Mouse (Mus musculus): ENCODE measurements around the gene Sohlh1. TPM values are rescaled to one million over a fixed set of nuclear protein-coding genes. Genes with fewer than 3 reads are reported as not detected.
A peak's percentile ranks its signal among the peaks of the same experiment; 100 is the strongest.

The Sohlh1 gene
- polyA plus RNA-seq (2014; fragmentation: Nextera tagmentation; extraction: Ambion mirVana): not detected in 2 replicates

DNA sequence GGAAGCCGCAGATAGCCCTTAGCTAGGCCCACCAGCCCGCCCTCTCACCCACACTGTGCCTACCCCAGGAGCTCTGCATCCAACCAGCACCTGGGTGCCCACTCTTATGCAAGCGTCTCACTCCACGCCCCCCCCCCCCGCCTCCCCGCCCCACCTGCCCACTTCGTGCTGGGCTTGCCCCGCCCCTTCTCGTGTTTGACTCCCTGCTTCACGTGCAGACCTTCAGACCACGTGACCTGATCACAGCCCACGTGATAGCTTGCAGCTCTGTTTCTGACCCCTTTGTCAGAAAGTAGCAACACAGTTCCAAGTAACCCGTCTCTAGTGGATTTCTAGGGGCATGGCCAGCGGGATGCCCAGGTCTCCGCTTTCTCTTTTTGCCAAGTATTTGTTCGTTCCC lies at the start of gene Sohlh1:
Gene Sohlh1, minus strand, starts transcription at position 23 of the 400 bp plus-strand sequence.
- H3K36me3 ChIP-seq (ENCODE audit: control insufficient read depth, insufficient read depth, low read length): no peaks in the 10 kb centered on the region
- 80% methylated on average over 16 of the region's 16 CpGs for WGBS
- H3K9ac ChIP-seq (ENCODE audit: low read depth, low read length): no peak within 1 kb of the TSS
- no peak within 1 kb of the TSS for H3K4me3 ChIP-seq (ENCODE audit: low read length)
- ATAC-seq (ENCODE audit: low FRiP score, low TSS enrichment): no peak
- no peaks in the 10 kb centered on the region for H3K27me3 ChIP-seq (ENCODE audit: control insufficient read depth, insufficient read depth, low read length)
- H3K9me3 ChIP-seq (ENCODE audit: control insufficient read depth, low read length): no peaks in the 10 kb centered on the region
- no peak within 1 kb of the TSS for H3K27ac ChIP-seq (ENCODE audit: low read depth, low read length)
- H3K4me2 ChIP-seq (replicated peaks; ENCODE audit: low read depth, low read length): no peak within 1 kb of the TSS
- H3K4me1 ChIP-seq (ENCODE audit: control insufficient read depth, insufficient read depth, low read length): no peaks in the 10 kb centered on the region

DNA sequence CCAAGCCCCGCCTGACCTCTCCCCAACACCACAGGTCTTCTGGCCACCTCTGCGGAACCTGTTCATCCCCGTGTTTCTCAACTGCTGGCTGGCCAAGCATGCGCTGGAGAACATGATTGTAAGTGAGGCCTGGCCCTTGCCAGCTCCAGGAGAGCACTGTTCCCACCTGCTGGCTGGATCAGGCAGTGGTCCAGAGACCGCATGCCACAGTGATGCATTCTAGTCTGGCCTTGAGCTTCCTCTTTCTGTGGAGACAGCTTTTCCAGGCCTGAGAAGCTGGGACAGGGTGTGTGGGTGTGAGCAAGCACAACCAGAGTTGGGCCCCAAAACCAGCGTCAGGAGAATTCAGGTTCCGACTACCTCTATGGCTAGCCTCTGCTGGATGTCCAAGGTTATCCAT lies 45.4 kb upstream of the Sohlh1 start:
- H3K4me1 ChIP-seq (ENCODE audit: control insufficient read depth, insufficient read depth, low read length): no peaks in the 10 kb centered on the region
- H3K27me3 ChIP-seq (ENCODE audit: control insufficient read depth, insufficient read depth, low read length): no peaks in the 10 kb centered on the region
- H3K9ac ChIP-seq (ENCODE audit: low read depth, low read length): no peak overlapping the region
- H3K27ac ChIP-seq (ENCODE audit: low read depth, low read length): no peak overlapping the region
- ATAC-seq (ENCODE audit: low FRiP score, low TSS enrichment): no peak
- no peak overlapping the region for H3K4me2 ChIP-seq (replicated peaks; ENCODE audit: low read depth, low read length)
- WGBS: 76% methylated on average over 7 of the region's 7 CpGs
- no peak overlapping the region for H3K4me3 ChIP-seq (ENCODE audit: low read length)
- H3K36me3 ChIP-seq (ENCODE audit: control insufficient read depth, insufficient read depth, low read length): no peaks in the 10 kb centered on the region
- no peaks in the 10 kb centered on the region for H3K9me3 ChIP-seq (ENCODE audit: control insufficient read depth, low read length)

DNA sequence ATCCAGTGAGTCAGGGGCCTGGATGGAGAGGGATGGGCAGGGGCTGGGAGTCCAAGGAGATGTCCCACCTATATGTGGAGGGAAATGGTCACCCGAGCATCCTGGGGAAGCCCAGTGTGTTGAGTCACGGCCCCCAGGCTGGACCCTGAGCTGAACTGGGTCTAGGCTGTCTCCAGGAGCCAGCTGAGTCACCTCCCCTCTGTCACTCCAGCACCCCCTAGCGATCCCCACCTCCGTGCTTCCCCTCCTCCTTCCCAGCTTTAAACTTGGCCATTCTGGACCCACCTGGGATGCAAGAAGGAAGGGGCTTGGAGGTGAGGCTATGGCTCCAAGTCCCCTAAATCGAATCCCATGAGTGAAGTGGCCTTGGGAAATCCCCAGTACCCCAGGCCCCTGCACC lies 41.1 kb upstream of the Sohlh1 start:
- no peak for ATAC-seq (ENCODE audit: low FRiP score, low TSS enrichment)
- Histone ChIP-seq H3K9ac (ENCODE audit: low read depth, low read length) (no peak overlapping the region), H3K36me3 (ENCODE audit: control insufficient read depth, insufficient read depth, low read length) (no peaks in the 10 kb centered on the region), H3K4me3 (ENCODE audit: low read length) (no peak overlapping the region), H3K27ac (ENCODE audit: low read depth, low read length) (no peak overlapping the region), H3K4me2 (replicated peaks; ENCODE audit: low read depth, low read length) (no peak overlapping the region), H3K4me1 (ENCODE audit: control insufficient read depth, insufficient read depth, low read length) (no peaks in the 10 kb centered on the region), H3K27me3 (ENCODE audit: control insufficient read depth, insufficient read depth, low read length) (no peaks in the 10 kb centered on the region), H3K9me3 (ENCODE audit: control insufficient read depth, low read length) (no peaks in the 10 kb centered on the region)
- 65% methylated on average over 5 of the region's 5 CpGs for WGBS

DNA sequence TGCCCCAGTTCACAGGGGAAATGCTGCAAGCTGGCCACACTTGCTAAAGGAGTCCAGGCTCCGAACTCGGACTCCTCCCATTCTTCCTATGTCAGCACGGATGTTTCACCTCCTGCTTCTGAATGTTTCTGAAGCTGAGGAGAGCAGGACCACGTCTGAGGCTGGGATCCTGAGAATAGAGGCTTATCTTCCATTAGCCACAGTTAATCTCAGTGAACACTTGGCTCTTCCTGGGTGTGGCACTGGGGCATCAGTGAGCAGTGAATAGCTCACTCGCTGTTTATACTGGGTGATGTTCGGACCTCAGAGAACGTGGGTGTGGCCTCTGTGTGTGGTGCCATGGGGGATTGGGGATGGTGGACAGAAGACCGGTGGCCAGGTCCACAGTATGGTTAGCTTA lies 40.2 kb upstream of the Sohlh1 start:
- Histone ChIP-seq H3K4me3 (ENCODE audit: low read length) (no peak overlapping the region), H3K27ac (ENCODE audit: low read depth, low read length) (no peak overlapping the region), H3K36me3 (ENCODE audit: control insufficient read depth, insufficient read depth, low read length) (no peaks in the 10 kb centered on the region), H3K9me3 (ENCODE audit: control insufficient read depth, low read length) (no peaks in the 10 kb centered on the region), H3K9ac (ENCODE audit: low read depth, low read length) (no peak overlapping the region), H3K4me2 (replicated peaks; ENCODE audit: low read depth, low read length) (no peak overlapping the region), H3K27me3 (ENCODE audit: control insufficient read depth, insufficient read depth, low read length) (no peaks in the 10 kb centered on the region), H3K4me1 (ENCODE audit: control insufficient read depth, insufficient read depth, low read length) (no peaks in the 10 kb centered on the region)
- ATAC-seq (ENCODE audit: low FRiP score, low TSS enrichment): no peak
- 67% methylated on average over 8 of the region's 8 CpGs for WGBS

DNA sequence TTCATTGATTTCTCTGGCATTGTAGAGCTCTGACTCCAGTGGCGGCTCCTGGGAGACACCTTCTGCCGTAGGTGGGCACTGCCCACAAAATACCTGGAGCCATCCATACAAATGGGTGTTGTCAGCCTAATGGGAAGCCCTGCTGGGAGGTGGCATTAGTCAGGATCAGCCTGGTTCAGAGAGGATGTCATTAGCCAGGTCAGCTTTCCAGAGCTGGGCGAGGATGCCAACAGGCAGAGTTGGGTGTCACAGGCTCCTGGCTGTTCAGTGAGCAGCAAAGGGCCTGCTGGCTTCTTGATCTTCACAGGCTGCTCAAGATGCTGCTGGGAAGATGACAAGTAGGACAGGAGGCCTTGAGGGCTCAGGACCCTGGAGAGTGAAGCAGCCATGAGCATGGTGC lies 37.7 kb upstream of the Sohlh1 start:
- no peak for ATAC-seq (ENCODE audit: low FRiP score, low TSS enrichment)
- Histone ChIP-seq H3K27ac (ENCODE audit: low read depth, low read length) (no peak overlapping the region), H3K27me3 (ENCODE audit: control insufficient read depth, insufficient read depth, low read length) (no peaks in the 10 kb centered on the region), H3K4me3 (ENCODE audit: low read length) (no peak overlapping the region), H3K9me3 (ENCODE audit: control insufficient read depth, low read length) (no peaks in the 10 kb centered on the region), H3K4me2 (replicated peaks; ENCODE audit: low read depth, low read length) (no peak overlapping the region), H3K9ac (ENCODE audit: low read depth, low read length) (no peak overlapping the region), H3K4me1 (ENCODE audit: control insufficient read depth, insufficient read depth, low read length) (no peaks in the 10 kb centered on the region), H3K36me3 (ENCODE audit: control insufficient read depth, insufficient read depth, low read length) (no peaks in the 10 kb centered on the region)
- 94% methylated on average over 3 of the region's 3 CpGs for WGBS

DNA sequence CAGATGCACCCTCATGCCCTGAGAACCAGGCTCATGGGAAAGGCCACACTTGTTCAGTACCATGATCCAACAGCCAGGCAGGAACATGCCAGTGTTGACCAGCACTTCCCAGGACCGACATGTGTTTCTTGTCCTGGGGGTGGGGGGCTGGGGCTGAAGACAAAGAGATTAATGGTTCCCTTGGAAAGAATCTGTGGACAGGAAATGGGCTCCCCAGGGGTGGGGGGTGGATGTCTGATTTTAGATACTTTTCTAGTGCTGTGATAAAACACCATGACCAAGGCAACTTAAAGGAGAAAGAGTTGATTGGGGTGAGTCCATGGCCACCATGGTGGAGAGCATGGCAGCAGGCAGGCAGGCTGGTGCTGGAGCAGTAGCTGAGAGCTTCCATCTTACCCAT lies 35.2 kb upstream of the Sohlh1 start:
- H3K4me1 ChIP-seq (ENCODE audit: control insufficient read depth, insufficient read depth, low read length): no peaks in the 10 kb centered on the region
- no peak overlapping the region for H3K4me2 ChIP-seq (replicated peaks; ENCODE audit: low read depth, low read length)
- no peak for ATAC-seq (ENCODE audit: low FRiP score, low TSS enrichment)
- no peak overlapping the region for H3K4me3 ChIP-seq (ENCODE audit: low read length)
- no peak overlapping the region for H3K27ac ChIP-seq (ENCODE audit: low read depth, low read length)
- WGBS: 29% methylated on average over 1 of the region's 1 CpGs
- H3K36me3 ChIP-seq (ENCODE audit: control insufficient read depth, insufficient read depth, low read length): no peaks in the 10 kb centered on the region
- H3K9me3 ChIP-seq (ENCODE audit: control insufficient read depth, low read length): no peaks in the 10 kb centered on the region
- H3K27me3 ChIP-seq (ENCODE audit: control insufficient read depth, insufficient read depth, low read length): peaks cover 19% of the 10 kb centered on the region
- H3K9ac ChIP-seq (ENCODE audit: low read depth, low read length): no peak overlapping the region

DNA sequence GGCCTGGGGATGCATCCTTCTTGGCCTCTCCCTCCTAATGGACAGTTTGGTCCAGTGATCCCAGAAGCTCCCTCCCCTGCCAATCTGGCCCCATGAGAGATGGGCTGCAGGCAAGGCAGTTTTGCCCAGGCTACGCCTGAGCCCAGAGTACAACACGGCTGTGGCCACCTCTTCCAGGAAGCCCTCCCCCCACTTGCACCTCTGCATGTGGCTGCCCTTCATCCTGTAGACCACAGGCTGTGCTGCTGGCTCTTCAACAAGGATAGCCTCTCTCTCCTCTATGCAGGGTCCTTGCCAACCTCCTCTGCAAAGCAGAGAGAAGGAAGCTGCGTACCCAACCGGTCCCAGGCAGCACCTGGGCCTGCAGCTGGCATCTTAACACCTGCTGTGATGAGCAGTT lies 32.0 kb upstream of the Sohlh1 start:
- peaks cover 21% of the 10 kb centered on the region for H3K27me3 ChIP-seq (ENCODE audit: control insufficient read depth, insufficient read depth, low read length)
- no peak overlapping the region for H3K4me2 ChIP-seq (replicated peaks; ENCODE audit: low read depth, low read length)
- no peak overlapping the region for H3K4me3 ChIP-seq (ENCODE audit: low read length)
- H3K27ac ChIP-seq (ENCODE audit: low read depth, low read length): no peak overlapping the region
- H3K4me1 ChIP-seq (ENCODE audit: control insufficient read depth, insufficient read depth, low read length): no peaks in the 10 kb centered on the region
- ATAC-seq (ENCODE audit: low FRiP score, low TSS enrichment): no peak
- H3K9ac ChIP-seq (ENCODE audit: low read depth, low read length): no peak overlapping the region
- H3K36me3 ChIP-seq (ENCODE audit: control insufficient read depth, insufficient read depth, low read length): no peaks in the 10 kb centered on the region
- H3K9me3 ChIP-seq (ENCODE audit: control insufficient read depth, low read length): no peaks in the 10 kb centered on the region
- WGBS: 73% methylated on average over 4 of the region's 4 CpGs

DNA sequence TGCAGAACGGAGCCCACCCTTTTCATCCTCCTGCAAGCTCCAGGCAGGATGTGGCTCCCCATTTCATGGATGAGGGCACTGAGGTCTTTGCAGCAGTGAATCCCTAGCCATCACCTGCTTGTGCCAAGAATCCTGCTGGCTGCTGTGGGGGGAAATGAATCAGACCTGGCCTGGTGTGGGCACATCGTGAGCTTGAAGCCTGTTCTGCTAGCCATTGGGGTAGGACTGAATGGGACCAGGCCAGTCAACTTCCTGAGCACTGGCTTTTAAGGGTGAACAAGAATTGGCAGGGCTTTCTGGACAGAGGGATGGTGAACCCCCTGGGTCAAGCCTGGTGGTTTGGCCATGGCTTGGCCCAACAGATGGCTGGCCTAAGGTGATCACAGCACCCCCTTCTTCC lies 31.5 kb upstream of the Sohlh1 start:
- ATAC-seq (ENCODE audit: low FRiP score, low TSS enrichment): no peak
- Histone ChIP-seq H3K27ac (ENCODE audit: low read depth, low read length) (no peak overlapping the region), H3K4me2 (replicated peaks; ENCODE audit: low read depth, low read length) (no peak overlapping the region), H3K36me3 (ENCODE audit: control insufficient read depth, insufficient read depth, low read length) (no peaks in the 10 kb centered on the region), H3K4me3 (ENCODE audit: low read length) (no peak overlapping the region), H3K4me1 (ENCODE audit: control insufficient read depth, insufficient read depth, low read length) (no peaks in the 10 kb centered on the region), H3K27me3 (ENCODE audit: control insufficient read depth, insufficient read depth, low read length) (peaks cover 21% of the 10 kb centered on the region), H3K9me3 (ENCODE audit: control insufficient read depth, low read length) (no peaks in the 10 kb centered on the region), H3K9ac (ENCODE audit: low read depth, low read length) (no peak overlapping the region)
- WGBS: 86% methylated on average over 2 of the region's 2 CpGs

DNA sequence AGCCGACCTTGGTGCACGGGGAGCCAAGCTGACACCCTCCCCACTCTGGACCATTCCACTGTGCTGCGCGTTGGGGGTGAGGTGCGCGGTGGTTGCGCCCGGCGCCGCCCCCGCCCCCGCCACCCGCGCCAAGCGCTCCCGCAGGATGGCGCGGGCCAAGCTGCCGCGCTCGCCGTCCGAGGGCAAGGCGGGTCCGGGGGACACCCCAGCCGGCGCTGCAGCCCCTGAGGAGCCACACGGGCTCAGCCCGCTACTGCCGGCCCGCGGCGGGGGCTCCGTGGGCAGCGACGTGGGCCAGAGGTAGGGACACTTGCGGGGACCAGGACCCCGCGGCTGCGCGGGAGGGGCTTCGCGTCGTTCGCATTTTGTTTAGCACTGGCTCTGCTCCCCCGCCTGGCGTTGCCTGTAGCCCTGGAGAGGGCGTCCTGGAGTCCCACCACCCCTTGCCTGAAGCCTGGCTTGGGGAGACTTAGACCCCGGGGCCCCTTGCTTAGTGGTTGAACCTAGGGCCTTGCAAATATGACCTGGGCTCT lies 30.8 kb upstream of the Sohlh1 start:
- no peak overlapping the region for H3K27ac ChIP-seq (ENCODE audit: low read depth, low read length)
- peak overlapping the region; percentile 35 for H3K4me3 ChIP-seq (ENCODE audit: low read length)
- H3K27me3 ChIP-seq (ENCODE audit: control insufficient read depth, insufficient read depth, low read length): peaks cover 21% of the 10 kb centered on the region
- H3K4me1 ChIP-seq (ENCODE audit: control insufficient read depth, insufficient read depth, low read length): no peaks in the 10 kb centered on the region
- peak overlapping the region; percentile 61 for H3K4me2 ChIP-seq (replicated peaks; ENCODE audit: low read depth, low read length)
- peak overlapping the region; percentile 38; the same call in 1 of the 2 replicates for H3K9ac ChIP-seq (ENCODE audit: low read depth, low read length)
- H3K36me3 ChIP-seq (ENCODE audit: control insufficient read depth, insufficient read depth, low read length): no peaks in the 10 kb centered on the region
- 2% methylated on average over 43 of the region's 49 CpGs for WGBS
- H3K9me3 ChIP-seq (ENCODE audit: control insufficient read depth, low read length): no peaks in the 10 kb centered on the region
- no peak for ATAC-seq (ENCODE audit: low FRiP score, low TSS enrichment)
